Mouse (Mus musculus) cerebellum, postnatal 4 days (tissue): ENCODE measurements at regions not wholly inside any gene's neighbourhood (a gene's known extent, or its start where the extent isn't known, plus 50 kb on each side); places are given as distances from the start of the nearest gene placed in this dataset.

ENCODE experiments used
- DNase-seq, 2 experiments: peaks; one replicate each; pipeline ENCODE4 v3.0.0; 2022; ENCODE audit warnings: low spot score in 2 of 2, mixed read lengths in 1 of 2

- no peak for DNase-seq
These were observed 68.4 kb downstream of the 4931417E11Rik start for GRCm38 (mm10) chr6:73401059-73401458.

- DNase-seq: no peak
These were observed 80.2 kb downstream of the 4931417E11Rik start for GRCm38 (mm10) chr6:73389301-73389700.

GRCm38 (mm10) chr6:73386261-73386660 lies 83.2 kb downstream of the 4931417E11Rik start:
- DNase-seq: no peak

GRCm38 (mm10) chr6:73379825-73380224 lies 89.6 kb downstream of the 4931417E11Rik start:
- no peak for DNase-seq

GRCm38 (mm10) chr6:73377884-73378283 lies 91.6 kb downstream of the 4931417E11Rik start:
- no peak for DNase-seq

GRCm38 (mm10) chr6:73376291-73376690 lies 93.2 kb downstream of the 4931417E11Rik start:
- no peak for DNase-seq

GRCm38 (mm10) chr6:73372901-73373300 lies 96.6 kb downstream of the 4931417E11Rik start:
- peak in 1 of 2 experiments; percentile 13 for DNase-seq

- no peak for DNase-seq
These were observed 97.6 kb downstream of the 4931417E11Rik start for GRCm38 (mm10) chr6:73371866-73372265.

- no peak for DNase-seq
These were observed 98.6 kb downstream of the 4931417E11Rik start for GRCm38 (mm10) chr6:73370901-73371300.

- no peak for DNase-seq
These were observed 100.7 kb downstream of the 4931417E11Rik start for GRCm38 (mm10) chr6:73368836-73369141.

- no peak for DNase-seq
These were observed 101.2 kb downstream of the 4931417E11Rik start for GRCm38 (mm10) chr6:73368047-73368835.

- DNase-seq: peak; percentile 59 to 77
These were observed 101.9 kb downstream of the 4931417E11Rik start for GRCm38 (mm10) chr6:73367616-73368015.

GRCm38 (mm10) chr6:73366626-73367025 lies 102.8 kb downstream of the 4931417E11Rik start:
- DNase-seq: no peak

- DNase-seq: no peak
These were observed 104.2 kb downstream of the 4931417E11Rik start for GRCm38 (mm10) chr6:73365306-73365705.

- peak in 1 of 2 experiments; percentile 12 for DNase-seq
These were observed 86.8 kb downstream of the Suclg1 start for GRCm38 (mm10) chr6:73334995-73335394.

GRCm38 (mm10) chr6:73329666-73330065 lies 81.5 kb downstream of the Suclg1 start:
- no peak for DNase-seq
